Comparison of ENCODE assay signal across 8 mouse cellular contexts in genomic region chr2:148443249-148443958, GRCm38 (mm10). TPM values are rescaled to one million over a fixed set of nuclear protein-coding genes. Genes with fewer than 3 reads are reported as not detected.
DNase-seq lines count a peak whose midpoint lies in the region; ATAC-seq and TF ChIP-seq lines count a peak whose summit lies in the region.

Cd93 (minus strand) TSS chr2:148443563.

- no peaks in the 10 kb centered on the region for H3K27me3 ChIP-seq in lung, postnatal 0 days (replicated peaks; ENCODE audit: insufficient read depth, low read length)
- no peaks in the 10 kb centered on the region for H3K27me3 ChIP-seq in small intestine, adult 2 months (ENCODE audit: control insufficient read depth, insufficient read depth, low read length)

- H3K4me1 ChIP-seq in brown adipose tissue, adult 24 weeks (ENCODE audit: control insufficient read depth, insufficient read depth, insufficient read length, low read length): peaks cover 6% of the 10 kb centered on the region
- H3K4me1 ChIP-seq in lung, postnatal 0 days (ENCODE audit: insufficient read depth, low read depth, low read length): peaks cover 8% of the 10 kb centered on the region; the same call in 1 of the 2 replicates
- no peaks in the 10 kb centered on the region for H3K4me1 ChIP-seq in small intestine, adult 2 months (ENCODE audit: control insufficient read depth, insufficient read depth, insufficient read length, low read length)

- ATAC-seq in lung, postnatal 0 days: peak; percentile 78

- peak within 1 kb of the TSS; percentile 78 for H3K4me3 ChIP-seq in brown adipose tissue, adult 24 weeks (ENCODE audit: insufficient read depth, low read depth, low read length)
- H3K4me3 ChIP-seq in lung, postnatal 0 days (ENCODE audit: low read depth, low read length): peak within 1 kb of the TSS; percentile 43
- peak within 1 kb of the TSS; percentile 60 for H3K4me3 ChIP-seq in small intestine, adult 2 months (ENCODE audit: low read depth, low read length)

- H3K4me2 ChIP-seq in lung, postnatal 0 days (replicated peaks; ENCODE audit: low read depth, low read length): peak within 1 kb of the TSS; percentile 47

- WGBS in lung, postnatal 0 days: 34% methylated on average over 13 of the region's 13 CpGs
- 42% methylated on average over 13 of the region's 13 CpGs for WGBS in small intestine, adult 2 months

- no peak for TF ChIP-seq POLR2A in small intestine, adult 2 months (IDR thresholded peaks at IDR 0.05; ENCODE audit: low read depth, low read length)

- H3K9ac ChIP-seq in lung, postnatal 0 days (replicated peaks; ENCODE audit: low read depth): peak within 1 kb of the TSS; percentile 68

- H3K36me3 ChIP-seq in lung, postnatal 0 days (ENCODE audit: insufficient read depth, low read length): no peaks in the 10 kb centered on the region
- H3K36me3 ChIP-seq in small intestine, adult 2 months (ENCODE audit: control insufficient read depth, insufficient read depth, low read length): no peaks in the 10 kb centered on the region

- no peaks in the 10 kb centered on the region for H3K9me3 ChIP-seq in lung, postnatal 0 days (ENCODE audit: low read length)

- H3K27ac ChIP-seq in brown adipose tissue, adult 24 weeks (replicated peaks; ENCODE audit: low read depth, low read length): peak within 1 kb of the TSS; percentile 98
- peak within 1 kb of the TSS; percentile 93 for H3K27ac ChIP-seq in lung, postnatal 0 days (ENCODE audit: low read length)
- H3K27ac ChIP-seq in small intestine, adult 2 months (ENCODE audit: insufficient read depth, low read depth, low read length): peak within 1 kb of the TSS; percentile 69

- TF ChIP-seq EP300 in lung, postnatal 0 days (IDR thresholded peaks at IDR 0.05): peak; percentile 60

- TF ChIP-seq CTCF in lung, postnatal 0 days (IDR thresholded peaks at IDR 0.05): no peak; the same call in 1 of the 2 replicates
- TF ChIP-seq CTCF in small intestine, adult 2 months (IDR thresholded peaks at IDR 0.05; ENCODE audit: extremely low read depth, insufficient read length, insufficient replicate concordance, low read depth, low read length): no peak

- peak; percentile 15 for DNase-seq in ZHBTc4 (ENCODE audit: low read depth, low spot score)
- DNase-seq in heart, adult 9 months (ENCODE audit: low spot score in 2 of 2): peak; percentile 81 to 90
- peak; percentile 76 for DNase-seq in kidney, adult 9 months
- peak; percentile 68 for DNase-seq in lung, postnatal 0 days (ENCODE audit: low spot score)
- no peak for DNase-seq in c-Kit-positive CD71-positive TER-119-positive erythroid progenitor cells, embryonic 14.5 days (ENCODE audit: low spot score)
- no peak for DNase-seq in urinary bladder, postnatal 4 days (ENCODE audit: low spot score in 2 of 2)

RNA-seq across cellular contexts. Expression of gene Cd93, which starts in this region (rescaled TPM):
- 10.7 and 17.0 TPM in 2 replicates for polyA plus RNA-seq in brown adipose tissue, adult 24 weeks (2012; ENCODE audit: insufficient read depth, insufficient read length, missing spikeins)
- polyA plus RNA-seq in lung, postnatal 0 days (2015; fragmentation: Nextera tagmentation; extraction: Ambion mirVana): 55.9 and 59.7 TPM in 2 replicates
- polyA plus RNA-seq in small intestine, adult 2 months (2012; rRNA removed): 1.4 and 2.5 TPM in 2 replicates

Comparison
In these comparisons a context has a peak if more than half of its experiments do, and no peak if none do; other contexts are left out.
1. DNase-seq: peak in ZHBTc4 (single experiment), heart, adult 9 months (2 of 2), kidney, adult 9 months (single experiment) and lung, postnatal 0 days (single experiment); none in c-Kit-positive CD71-positive TER-119-positive erythroid progenitor cells, embryonic 14.5 days (single experiment) and urinary bladder, postnatal 4 days (0 of 2).
2. Peak in every context shown above with its lines, with median percentiles within 50 percentile points of each other: H3K27ac ChIP-seq and H3K4me3 ChIP-seq.